Mouse (Mus musculus): Measurements from ENCODE around the gene Pnliprp2.

The Pnliprp2 gene

GRCm38 (mm10) chr19:58759423-58759822, at the start of gene Pnliprp2:
TSS of gene Pnliprp2 (plus strand) at chr19:58759719.
- DNase-seq (ENCODE audit: low read depth): no peak

- DNase-seq (ENCODE audit: low read depth): no peak
These were observed 41.6 kb upstream of the Pnliprp2 start for GRCm38 (mm10) chr19:58717925-58718324.

- DNase-seq (ENCODE audit: low read depth): no peak
These were observed 39.1 kb upstream of the Pnliprp2 start for GRCm38 (mm10) chr19:58720439-58720838.

GRCm38 (mm10) chr19:58726551-58726950, 33.0 kb upstream of the Pnliprp2 start:
- no peak for DNase-seq (ENCODE audit: low read depth)

- no peak for DNase-seq (ENCODE audit: low read depth)
These were observed 31.8 kb upstream of the Pnliprp2 start for GRCm38 (mm10) chr19:58727756-58728155.

GRCm38 (mm10) chr19:58728445-58729031, 31.0 kb upstream of the Pnliprp2 start, which contains the start of gene Pnliprp1:
TSS of gene Pnliprp1 (plus strand) at chr19:58728887.
- DNase-seq (ENCODE audit: low read depth): no peak

- no peak for DNase-seq (ENCODE audit: low read depth)
These were observed 26.3 kb upstream of the Pnliprp2 start for GRCm38 (mm10) chr19:58733216-58733615.

GRCm38 (mm10) chr19:58738111-58738510, 21.4 kb upstream of the Pnliprp2 start:
- no peak for DNase-seq (ENCODE audit: low read depth)

- DNase-seq (ENCODE audit: low read depth): no peak
These were observed 18.5 kb upstream of the Pnliprp2 start for GRCm38 (mm10) chr19:58741036-58741435.

- DNase-seq (ENCODE audit: low read depth): no peak
These were observed 16.8 kb upstream of the Pnliprp2 start for GRCm38 (mm10) chr19:58742711-58743110.

- DNase-seq (ENCODE audit: low read depth): no peak
These were observed 15.8 kb upstream of the Pnliprp2 start for GRCm38 (mm10) chr19:58743736-58744135.

- DNase-seq (ENCODE audit: low read depth): no peak
These were observed 12.0 kb upstream of the Pnliprp2 start for GRCm38 (mm10) chr19:58747498-58748000.

GRCm38 (mm10) chr19:58750822-58751221, 8.7 kb upstream of the Pnliprp2 start:
- no peak for DNase-seq (ENCODE audit: low read depth)

- no peak for DNase-seq (ENCODE audit: low read depth)
These were observed 8.0 kb upstream of the Pnliprp2 start for GRCm38 (mm10) chr19:58751504-58751903.

GRCm38 (mm10) chr19:58758871-58759270, 648 bp upstream of the Pnliprp2 start:
- DNase-seq (ENCODE audit: low read depth): no peak

GRCm38 (mm10) chr19:58762316-58762715, 2.8 kb downstream of the Pnliprp2 start:
- DNase-seq (ENCODE audit: low read depth): no peak

- DNase-seq (ENCODE audit: low read depth): no peak
These were observed 3.5 kb downstream of the Pnliprp2 start for GRCm38 (mm10) chr19:58762848-58763541.

GRCm38 (mm10) chr19:58767329-58767728, 7.8 kb downstream of the Pnliprp2 start:
- DNase-seq (ENCODE audit: low read depth): no peak

- no peak for DNase-seq (ENCODE audit: low read depth)
These were observed 16.9 kb downstream of the Pnliprp2 start for GRCm38 (mm10) chr19:58776461-58776860.

- no peak for DNase-seq (ENCODE audit: low read depth)
These were observed 22.0 kb downstream of the Pnliprp2 start for GRCm38 (mm10) chr19:58781566-58781965.

GRCm38 (mm10) chr19:58783938-58784337, 24.4 kb downstream of the Pnliprp2 start:
- DNase-seq (ENCODE audit: low read depth): no peak

- DNase-seq (ENCODE audit: low read depth): no peak
These were observed 29.7 kb downstream of the Pnliprp2 start for GRCm38 (mm10) chr19:58789194-58789593.

- no peak for DNase-seq (ENCODE audit: low read depth)
These were observed 34.8 kb downstream of the Pnliprp2 start, which contains the start of gene 1700019N19Rik for GRCm38 (mm10) chr19:58794284-58794683. TSS of gene 1700019N19Rik (minus strand) at chr19:58794461.

Data from c-Kit-positive CD71-positive TER-119-negative erythroid progenitor cells, embryonic 14.5 days (primary cell).